Mouse (Mus musculus): Measurements from ENCODE around the gene Ripor2. TPM values are rescaled to one million over a fixed set of nuclear protein-coding genes. Genes with fewer than 3 reads are reported as not detected.

Gene Ripor2
- total RNA-seq, 2 experiments from 2014 or later = 5.3 to 8.4 TPM

GRCm38 (mm10) chr13:24613927-24614780 lies 32.2 kb downstream of the Ripor2 start:
- no peak for DNase-seq
- intact Hi-C loops (cut with DNase I; ENCODE audit: low total_unique reads) = loop anchor here (10.0 kb wide), 1 partner anchor 89 kb away; no protein-coding TSS in a partner anchor

DNA sequence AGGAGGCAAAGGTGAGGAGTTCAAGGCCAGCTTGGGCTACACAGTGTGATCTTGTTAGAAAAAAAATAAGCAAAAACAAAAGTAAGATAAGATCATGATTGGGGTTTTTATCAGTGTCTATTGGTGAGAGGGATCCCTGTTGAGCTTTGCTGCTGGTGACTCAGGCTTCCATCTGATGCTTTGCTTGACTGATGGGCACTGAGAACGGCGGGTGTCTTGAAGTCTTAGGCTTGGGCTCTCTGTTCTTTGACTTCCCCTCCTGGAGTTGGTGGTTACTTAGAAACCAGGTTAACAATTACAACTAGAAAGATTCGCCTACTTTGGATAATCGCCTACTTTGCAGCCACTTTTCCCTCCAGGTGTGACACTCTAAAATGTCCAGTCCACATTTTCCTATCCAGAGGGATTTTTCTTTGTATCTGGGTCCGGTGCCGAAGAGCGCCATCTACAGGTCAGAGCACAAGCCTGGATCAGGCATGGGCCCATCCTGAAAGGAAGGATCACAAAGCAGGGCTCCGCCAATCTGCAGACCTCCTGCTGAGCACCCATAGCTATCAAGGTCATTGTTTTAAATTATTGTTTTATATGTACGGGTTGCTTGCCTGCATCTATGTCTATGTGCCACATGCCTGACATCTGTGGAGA lies 34.1 kb downstream of the Ripor2 start:
- intact Hi-C loops (cut with DNase I; ENCODE audit: low total_unique reads) = loop anchor here (10.0 kb wide), 1 partner anchor 91 kb away; no protein-coding TSS in a partner anchor
- DNase-seq = no peak

GRCm38 (mm10) chr13:24616645-24617044 lies 34.7 kb downstream of the Ripor2 start:
- intact Hi-C loops (cut with DNase I; ENCODE audit: low total_unique reads) = loop anchor here (10.0 kb wide), 1 partner anchor 92 kb away; no protein-coding TSS in a partner anchor
- no peak for DNase-seq

- intact Hi-C loops (cut with DNase I; ENCODE audit: low total_unique reads) = loop anchor here (10.0 kb wide), 1 partner anchor 92 kb away; no protein-coding TSS in a partner anchor
- no peak for DNase-seq
Observed at GRCm38 (mm10) chr13:24617076-24617798, 35.2 kb downstream of the Ripor2 start.

DNA sequence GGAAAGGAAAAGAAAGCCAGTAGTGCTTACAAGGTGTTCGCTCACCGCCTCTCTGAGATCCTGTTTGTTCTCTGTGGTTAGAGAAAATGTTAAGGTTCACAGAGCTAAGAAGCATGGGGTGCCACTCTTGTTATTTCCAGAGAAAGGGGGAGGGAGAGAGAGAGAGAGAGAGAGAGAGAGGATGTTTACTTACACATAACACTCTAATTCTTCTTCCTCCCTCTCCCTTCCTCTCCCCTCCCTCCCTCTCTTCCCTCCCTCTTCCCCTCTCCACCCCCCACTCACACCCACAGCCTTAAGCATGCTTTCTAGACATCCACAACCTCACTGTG lies 35.8 kb downstream of the Ripor2 start:
- intact Hi-C loops (cut with DNase I; ENCODE audit: low total_unique reads) = loop anchor here (10.0 kb wide), 1 partner anchor 93 kb away; no protein-coding TSS in a partner anchor

GRCm38 (mm10) chr13:24619711-24620110 lies 37.7 kb downstream of the Ripor2 start:
- no peak for DNase-seq
- intact Hi-C loops (cut with DNase I; ENCODE audit: low total_unique reads) = loop anchor here (10.0 kb wide), 1 partner anchor 95 kb away; no protein-coding TSS in a partner anchor

More for the DNA sequence above, 35.8 kb downstream of the Ripor2 start:
- no peak for DNase-seq

DNA sequence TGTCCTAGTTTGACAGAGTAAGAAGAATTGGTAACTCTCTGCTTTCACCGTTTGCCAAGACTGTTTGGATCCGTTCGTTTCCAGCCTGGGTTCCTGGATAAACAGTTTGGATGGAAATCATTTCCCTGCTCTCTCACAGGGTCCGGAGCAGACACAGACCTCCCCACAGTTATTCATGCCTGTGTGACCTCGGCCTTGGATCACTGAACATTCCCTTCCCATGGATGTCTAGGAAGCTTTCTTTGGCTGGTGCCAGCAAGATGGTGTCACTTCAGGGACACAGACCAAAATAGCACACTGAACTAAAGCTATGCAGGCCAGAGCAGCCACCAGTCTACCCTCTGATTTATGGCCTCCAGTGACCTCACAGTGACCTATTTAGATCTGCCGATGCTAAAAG lies 38.5 kb downstream of the Ripor2 start:
- DNase-seq = peak; percentile 56
- intact Hi-C loops (cut with DNase I; ENCODE audit: low total_unique reads) = no loop called here

DNA sequence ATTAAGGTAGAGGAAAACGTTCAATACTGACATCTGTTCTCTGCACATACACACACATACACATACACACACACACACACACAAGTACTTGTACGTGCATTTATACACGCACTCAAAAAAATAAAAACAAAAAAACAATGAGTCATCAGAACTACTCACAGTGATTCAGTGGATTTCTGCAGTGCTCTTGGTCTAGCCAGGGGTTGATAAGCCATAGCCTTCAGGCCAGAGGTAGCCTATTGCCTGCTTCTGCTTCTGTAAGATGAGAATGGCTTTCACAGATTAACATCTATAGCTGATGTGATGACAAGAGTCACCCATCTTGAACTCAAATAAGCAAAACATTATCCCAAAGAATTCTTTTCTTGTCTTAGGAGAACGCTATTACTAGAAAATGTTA lies 41.6 kb downstream of the Ripor2 start:
- intact Hi-C loops (cut with DNase I; ENCODE audit: low total_unique reads) = no loop called here

GRCm38 (mm10) chr13:24625071-24625470 lies 43.1 kb downstream of the Ripor2 start:
- no peak for DNase-seq
- intact Hi-C loops (cut with DNase I; ENCODE audit: low total_unique reads) = no loop called here

More for the DNA sequence above, 41.6 kb downstream of the Ripor2 start:
- DNase-seq = no peak

- DNase-seq = no peak
- intact Hi-C loops (cut with DNase I; ENCODE audit: low total_unique reads) = no loop called here
Observed at GRCm38 (mm10) chr13:24626698-24627436, 44.9 kb downstream of the Ripor2 start.

DNA sequence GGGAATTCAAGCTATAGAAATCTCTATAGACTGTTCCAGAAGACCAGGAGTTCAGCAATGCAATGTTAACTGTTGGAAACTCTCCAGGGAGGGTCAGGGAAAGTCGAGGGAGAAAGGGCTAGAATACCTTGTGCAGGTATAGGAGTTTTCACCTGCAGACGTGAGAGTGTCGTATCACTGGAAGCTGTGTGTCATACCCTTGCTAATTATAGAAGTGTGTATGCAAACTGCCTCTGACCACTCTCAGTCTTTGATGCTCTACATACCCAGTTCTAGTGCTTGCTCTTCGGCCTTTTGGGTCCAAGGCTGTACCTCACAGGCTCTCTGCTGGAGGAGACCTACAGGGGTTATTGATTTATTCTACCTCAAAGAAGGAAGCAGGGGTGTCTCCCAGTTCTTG lies 46.2 kb downstream of the Ripor2 start:
- DNase-seq = no peak
- intact Hi-C loops (cut with DNase I; ENCODE audit: low total_unique reads) = no loop called here

DNA sequence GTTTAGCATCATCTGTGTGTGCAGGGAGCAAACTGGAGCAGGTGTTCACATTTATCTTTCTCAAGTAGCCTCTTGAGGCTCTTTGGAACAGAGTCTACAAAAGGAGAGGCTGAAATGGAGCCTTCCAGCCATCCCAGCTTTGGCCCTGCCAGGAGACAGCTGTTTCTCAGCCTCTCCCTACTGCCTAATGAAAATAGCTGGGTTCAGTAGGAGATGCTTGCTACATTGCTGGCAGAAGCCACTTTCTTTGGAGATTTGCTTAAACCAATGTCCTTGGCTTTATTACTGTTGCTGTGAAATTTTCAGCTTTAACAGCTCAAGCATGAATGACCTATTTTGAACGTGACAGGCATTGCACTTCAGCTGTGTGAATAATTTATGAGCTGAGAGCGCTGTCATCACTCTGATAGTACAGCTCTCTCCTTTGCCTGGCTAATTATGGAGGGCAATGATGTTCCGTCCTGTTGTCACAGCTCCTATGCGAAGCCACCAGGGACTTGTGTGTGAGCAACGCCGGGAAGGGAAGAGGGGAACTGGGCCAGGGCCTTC lies 47.2 kb downstream of the Ripor2 start:
- intact Hi-C loops (cut with DNase I; ENCODE audit: low total_unique reads) = no loop called here
- peak; percentile 72 for DNase-seq

GRCm38 (mm10) chr13:24630364-24630763 lies 48.4 kb downstream of the Ripor2 start:
- intact Hi-C loops (cut with DNase I; ENCODE audit: low total_unique reads) = no loop called here

DNA sequence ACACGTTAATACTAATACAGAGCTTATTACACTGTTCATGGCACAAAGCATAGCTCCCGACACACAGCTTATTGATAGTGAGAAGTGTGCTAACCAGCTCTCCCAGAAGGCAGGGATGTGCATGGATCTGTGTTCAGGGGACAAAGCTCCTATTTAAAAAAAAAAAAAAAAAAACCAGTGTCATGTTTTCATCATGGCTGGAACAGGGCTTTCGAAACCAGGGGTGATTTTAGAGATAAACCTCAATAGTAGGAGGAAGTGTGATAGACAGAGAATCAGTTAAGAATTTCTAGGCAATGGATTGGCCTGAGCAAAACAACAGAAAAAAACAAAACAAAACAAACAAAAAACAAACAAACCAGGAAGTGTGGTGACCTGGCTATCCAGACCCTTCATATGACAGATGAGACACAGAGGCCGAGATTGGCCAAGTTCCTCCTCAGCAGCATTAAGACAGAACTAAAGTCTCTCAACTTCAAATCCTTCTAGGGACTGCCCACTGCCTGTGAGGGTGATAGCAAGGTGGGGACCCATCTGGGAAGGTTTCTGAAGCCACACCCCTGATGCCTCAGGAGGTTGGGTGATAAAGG lies 51.1 kb downstream of the Ripor2 start:
- intact Hi-C loops (cut with DNase I; ENCODE audit: low total_unique reads) = no loop called here
- no peak for DNase-seq

More at GRCm38 (mm10) chr13:24630364-24630763, 48.4 kb downstream of the Ripor2 start:
- DNase-seq = no peak

- intact Hi-C loops (cut with DNase I; ENCODE audit: low total_unique reads) = no loop called here
- DNase-seq = no peak
Observed at GRCm38 (mm10) chr13:24634346-24635120, 52.5 kb downstream of the Ripor2 start.

- peak; percentile 38 for DNase-seq
- intact Hi-C loops (cut with DNase I; ENCODE audit: low total_unique reads) = no loop called here
Observed at GRCm38 (mm10) chr13:24638371-24639214, 56.6 kb downstream of the Ripor2 start.
